Mouse (Mus musculus): ENCODE results near the gene Rasgrp2. TPM values are rescaled to one million over a fixed set of nuclear protein-coding genes. Genes with fewer than 3 reads are reported as not detected.

The Rasgrp2 gene
- polyA plus RNA-seq, 1 experiment from 2014 or later = 89.2 TPM

DNA sequence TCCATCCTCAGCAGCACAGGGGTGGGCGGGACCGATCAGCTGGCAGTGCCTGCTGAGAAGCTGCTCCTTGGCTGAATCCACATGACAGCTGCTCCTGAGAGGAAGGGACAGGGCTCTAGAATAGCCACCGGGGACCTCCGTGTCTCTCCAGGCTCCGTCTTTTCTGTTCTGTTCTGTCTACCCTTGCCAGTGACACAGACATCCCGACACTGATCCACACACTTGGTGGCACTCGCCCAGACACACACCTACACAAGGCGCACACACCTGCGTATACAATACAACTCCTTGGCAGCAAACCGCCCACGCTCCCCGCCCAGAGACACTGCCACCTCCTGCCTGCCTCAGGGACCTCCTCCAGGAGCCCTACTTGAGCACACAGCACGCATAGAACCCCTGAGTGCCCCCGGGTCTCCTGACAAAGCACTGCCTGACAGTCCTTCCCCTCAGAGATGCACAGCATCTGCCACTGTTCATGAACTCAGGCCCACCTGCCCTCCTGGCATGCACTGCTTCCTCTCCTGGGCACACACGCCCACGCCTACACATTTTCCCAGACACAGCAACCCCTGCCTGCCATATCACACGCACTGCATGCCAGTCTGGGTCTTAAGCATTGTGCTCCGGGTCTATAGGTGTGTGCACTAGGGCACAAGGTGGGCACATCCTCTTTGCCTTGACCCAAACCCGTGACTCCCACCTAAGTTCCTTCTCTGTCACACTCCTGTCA lies 21.5 kb downstream of the Rasgrp2 start:
- H3K9ac ChIP-seq = peak overlapping the region; percentile 80
- DNase-seq (ENCODE audit: low spot score) (no peak), ATAC-seq (ENCODE audit: low FRiP score) (no peak)
- no peaks in the 10 kb centered on the region for H3K9me3 ChIP-seq (ENCODE audit: control insufficient read depth, low read length)
- H3K27ac ChIP-seq = 0 out of 2 replicates have a peak overlapping the region, but pooled peaks have one; percentile 7
- peak overlapping the region; percentile 47 for H3K4me3 ChIP-seq (replicated peaks; ENCODE audit: low read length)
- H3K4me1 ChIP-seq (replicated peaks; ENCODE audit: control insufficient read depth, insufficient read depth, low read length) = peaks cover 80% of the 10 kb centered on the region
- no peaks in the 10 kb centered on the region for H3K36me3 ChIP-seq (replicated peaks; ENCODE audit: control insufficient read depth, insufficient read depth)
- H3K27me3 ChIP-seq (ENCODE audit: control insufficient read depth, insufficient read depth, low read length) = no peaks in the 10 kb centered on the region
- peak overlapping the region; percentile 71 for H3K4me2 ChIP-seq (replicated peaks)
- 45% methylated on average over 19 of the region's 19 CpGs for WGBS

DNA sequence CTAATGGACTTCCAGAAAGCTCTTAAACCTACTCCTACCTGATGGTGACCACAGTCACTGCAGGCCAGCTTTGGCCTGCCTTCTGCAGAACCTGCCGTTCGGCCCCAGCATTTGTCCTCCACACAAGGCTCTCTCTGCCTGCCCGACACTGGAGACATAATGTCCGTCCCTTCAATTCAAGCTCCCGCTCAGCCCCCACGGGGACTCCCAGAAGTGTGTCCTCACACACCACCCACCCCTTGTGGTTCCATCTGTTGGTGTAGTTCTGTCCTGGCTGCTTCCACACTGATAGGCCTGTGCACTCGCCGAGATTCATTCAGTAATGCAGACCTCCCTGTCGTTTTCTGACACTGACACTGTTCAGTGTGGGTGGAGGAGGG lies 22.1 kb downstream of the Rasgrp2 start:
- Histone ChIP-seq H3K9ac (peak overlapping the region; percentile 80; the same call in 1 of the 2 replicates), H3K27ac (no peak overlapping the region), H3K36me3 (replicated peaks; ENCODE audit: control insufficient read depth, insufficient read depth) (no peaks in the 10 kb centered on the region), H3K9me3 (ENCODE audit: control insufficient read depth, low read length) (no peaks in the 10 kb centered on the region), H3K4me1 (replicated peaks; ENCODE audit: control insufficient read depth, insufficient read depth, low read length) (peaks cover 79% of the 10 kb centered on the region), H3K4me3 (replicated peaks; ENCODE audit: low read length) (peak overlapping the region; percentile 47; the same call in 1 of the 2 replicates), H3K27me3 (ENCODE audit: control insufficient read depth, insufficient read depth, low read length) (no peaks in the 10 kb centered on the region), H3K4me2 (replicated peaks) (peak overlapping the region; percentile 71)
- no peak for ATAC-seq (ENCODE audit: low FRiP score)
- WGBS = 62% methylated on average over 9 of the region's 9 CpGs
- no peak for DNase-seq (ENCODE audit: low spot score)

DNA sequence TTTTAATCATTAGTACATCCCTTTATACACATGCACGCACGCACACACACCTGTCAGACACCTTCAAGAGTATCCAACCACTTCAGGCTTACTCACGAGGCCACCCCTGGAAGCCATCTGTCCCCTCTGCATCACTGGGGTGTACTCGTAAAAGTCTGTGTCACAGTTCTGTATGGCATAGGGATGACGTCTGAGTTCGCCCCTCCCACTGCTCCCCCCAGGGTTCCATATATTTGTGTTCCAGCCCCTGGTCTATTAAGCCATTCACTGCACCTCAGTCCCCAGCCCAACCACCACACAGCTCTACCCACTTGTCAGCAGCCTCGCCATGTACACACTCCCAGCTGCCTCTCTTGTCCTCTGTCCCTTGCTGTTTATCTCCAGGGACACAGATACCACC lies 22.9 kb downstream of the Rasgrp2 start:
- Histone ChIP-seq H3K4me3 (replicated peaks; ENCODE audit: low read length) (no peak overlapping the region), H3K4me2 (replicated peaks) (no peak overlapping the region), H3K9ac (no peak overlapping the region), H3K27me3 (ENCODE audit: control insufficient read depth, insufficient read depth, low read length) (no peaks in the 10 kb centered on the region), H3K9me3 (ENCODE audit: control insufficient read depth, low read length) (no peaks in the 10 kb centered on the region), H3K4me1 (replicated peaks; ENCODE audit: control insufficient read depth, insufficient read depth, low read length) (peaks cover 76% of the 10 kb centered on the region), H3K27ac (no peak overlapping the region), H3K36me3 (replicated peaks; ENCODE audit: control insufficient read depth, insufficient read depth) (no peaks in the 10 kb centered on the region)
- ATAC-seq (ENCODE audit: low FRiP score) = no peak
- DNase-seq (ENCODE audit: low spot score) = no peak
- WGBS = 65% methylated on average over 7 of the region's 7 CpGs

- Histone ChIP-seq H3K4me1 (replicated peaks; ENCODE audit: control insufficient read depth, insufficient read depth, low read length) (peaks cover 77% of the 10 kb centered on the region), H3K4me3 (replicated peaks; ENCODE audit: low read length) (no peak overlapping the region), H3K4me2 (replicated peaks) (0 out of 2 replicates have a peak overlapping the region, but pooled peaks have one; percentile 4), H3K9me3 (ENCODE audit: control insufficient read depth, low read length) (no peaks in the 10 kb centered on the region), H3K9ac (no peak overlapping the region), H3K36me3 (replicated peaks; ENCODE audit: control insufficient read depth, insufficient read depth) (peaks cover 7% of the 10 kb centered on the region), H3K27me3 (ENCODE audit: control insufficient read depth, insufficient read depth, low read length) (no peaks in the 10 kb centered on the region), H3K27ac (no peak overlapping the region)
- no peak for ATAC-seq (ENCODE audit: low FRiP score)
- WGBS = 81% methylated on average over 16 of the region's 16 CpGs
- no peak for DNase-seq (ENCODE audit: low spot score)
These were observed 24.1 kb downstream of the Rasgrp2 start for GRCm38 (mm10) chr19:6423241-6423640.

GRCm38 (mm10) chr19:6424137-6424881 lies 25.2 kb downstream of the Rasgrp2 start:
- H3K4me1 ChIP-seq (replicated peaks; ENCODE audit: control insufficient read depth, insufficient read depth, low read length) = peaks cover 88% of the 10 kb centered on the region
- H3K27ac ChIP-seq = no peak overlapping the region
- H3K27me3 ChIP-seq (ENCODE audit: control insufficient read depth, insufficient read depth, low read length) = peaks cover 10% of the 10 kb centered on the region
- H3K9ac ChIP-seq = no peak overlapping the region
- H3K36me3 ChIP-seq (replicated peaks; ENCODE audit: control insufficient read depth, insufficient read depth) = peaks cover 17% of the 10 kb centered on the region
- no peak overlapping the region for H3K4me2 ChIP-seq (replicated peaks)
- 62% methylated on average over 8 of the region's 8 CpGs for whole genome bisulfite sequencing
- ATAC-seq (ENCODE audit: low FRiP score) (no peak), DNase-seq (ENCODE audit: low spot score) (no peak)
- no peak overlapping the region for H3K4me3 ChIP-seq (replicated peaks; ENCODE audit: low read length)
- no peaks in the 10 kb centered on the region for H3K9me3 ChIP-seq (ENCODE audit: control insufficient read depth, low read length)

DNA sequence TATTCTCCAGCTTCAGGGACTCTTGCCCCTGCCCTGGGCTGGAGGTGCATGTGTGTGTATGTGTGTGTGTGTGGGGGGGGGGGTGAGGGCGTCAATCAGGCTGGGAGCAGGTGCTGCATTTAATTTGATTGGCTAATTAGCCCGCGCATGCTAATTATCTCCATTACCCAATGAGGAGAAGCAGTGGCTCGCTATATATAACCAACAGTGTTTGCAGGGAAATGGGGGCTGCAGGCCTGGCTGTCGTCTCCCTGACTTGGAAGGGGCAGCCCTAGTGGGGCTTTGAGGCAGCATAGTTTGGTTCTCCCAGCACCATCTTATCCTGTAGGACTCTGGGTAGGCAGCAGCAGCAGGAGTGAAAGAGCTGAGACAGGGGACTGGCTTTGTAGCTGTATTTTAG lies 26.5 kb downstream of the Rasgrp2 start:
- peaks cover 17% of the 10 kb centered on the region for H3K36me3 ChIP-seq (replicated peaks; ENCODE audit: control insufficient read depth, insufficient read depth)
- 21% methylated on average over 5 of the region's 5 CpGs for WGBS
- no peak overlapping the region; the same call in 1 of the 2 replicates for H3K27ac ChIP-seq
- H3K4me1 ChIP-seq (replicated peaks; ENCODE audit: control insufficient read depth, insufficient read depth, low read length) = peaks cover 90% of the 10 kb centered on the region
- H3K9me3 ChIP-seq (ENCODE audit: control insufficient read depth, low read length) = no peaks in the 10 kb centered on the region
- peaks cover 13% of the 10 kb centered on the region for H3K27me3 ChIP-seq (ENCODE audit: control insufficient read depth, insufficient read depth, low read length)
- no peak overlapping the region for H3K4me3 ChIP-seq (replicated peaks; ENCODE audit: low read length)
- no peak for DNase-seq (ENCODE audit: low spot score)
- no peak for ATAC-seq (ENCODE audit: low FRiP score)
- H3K4me2 ChIP-seq (replicated peaks) = no peak overlapping the region
- H3K9ac ChIP-seq = no peak overlapping the region

DNA sequence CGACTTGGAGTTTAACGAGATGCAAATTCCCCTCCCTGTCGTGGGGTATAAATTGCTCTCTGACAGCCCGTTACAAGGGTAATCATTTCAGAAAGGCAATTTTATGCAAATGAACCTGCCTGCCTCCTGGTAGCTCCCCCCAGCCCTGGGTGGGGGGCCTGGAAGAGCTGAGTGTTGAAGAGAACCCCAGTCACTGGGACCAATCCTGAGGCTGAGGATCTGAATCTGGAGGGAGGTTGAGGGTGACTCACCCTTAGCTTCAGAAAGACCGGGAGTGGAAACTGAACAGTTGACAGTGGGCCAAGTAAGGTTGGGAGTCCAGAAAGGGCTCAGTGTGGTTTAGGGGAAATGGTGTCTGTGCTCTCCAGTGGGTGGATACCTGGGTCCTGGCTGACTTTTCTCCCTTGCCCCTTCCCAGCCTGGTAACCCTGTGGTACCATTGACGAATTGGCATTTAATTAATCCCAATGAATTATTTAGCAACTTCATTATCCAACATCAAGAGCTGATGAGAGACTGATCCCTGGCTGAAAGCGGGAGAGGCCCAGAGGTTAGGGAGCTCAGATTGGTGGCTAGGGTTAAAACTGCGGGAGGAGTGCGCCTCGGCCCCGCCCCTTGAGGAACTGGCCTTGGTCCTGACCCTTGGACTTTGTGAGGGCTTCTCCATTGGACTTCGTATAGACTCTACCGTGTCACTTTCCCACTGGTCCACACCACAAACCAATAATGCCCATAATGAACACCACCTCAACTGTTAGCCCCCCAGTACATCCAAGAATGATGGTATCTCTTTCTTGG lies 27.8 kb downstream of the Rasgrp2 start:
- H3K9me3 ChIP-seq (ENCODE audit: control insufficient read depth, low read length) = no peaks in the 10 kb centered on the region
- H3K36me3 ChIP-seq (replicated peaks; ENCODE audit: control insufficient read depth, insufficient read depth) = peaks cover 17% of the 10 kb centered on the region
- no peak for ATAC-seq (ENCODE audit: low FRiP score)
- no peak overlapping the region for H3K9ac ChIP-seq
- peaks cover 87% of the 10 kb centered on the region for H3K4me1 ChIP-seq (replicated peaks; ENCODE audit: control insufficient read depth, insufficient read depth, low read length)
- peaks cover 13% of the 10 kb centered on the region for H3K27me3 ChIP-seq (ENCODE audit: control insufficient read depth, insufficient read depth, low read length)
- no peak overlapping the region for H3K4me3 ChIP-seq (replicated peaks; ENCODE audit: low read length)
- H3K27ac ChIP-seq = 0 out of 2 replicates have a peak overlapping the region, but pooled peaks have one; percentile 41
- DNase-seq (ENCODE audit: low spot score) = no peak
- peak overlapping the region; percentile 53; the same call in 1 of the 2 replicates for H3K4me2 ChIP-seq (replicated peaks)
- 14% methylated on average over 13 of the region's 13 CpGs for WGBS

DNA sequence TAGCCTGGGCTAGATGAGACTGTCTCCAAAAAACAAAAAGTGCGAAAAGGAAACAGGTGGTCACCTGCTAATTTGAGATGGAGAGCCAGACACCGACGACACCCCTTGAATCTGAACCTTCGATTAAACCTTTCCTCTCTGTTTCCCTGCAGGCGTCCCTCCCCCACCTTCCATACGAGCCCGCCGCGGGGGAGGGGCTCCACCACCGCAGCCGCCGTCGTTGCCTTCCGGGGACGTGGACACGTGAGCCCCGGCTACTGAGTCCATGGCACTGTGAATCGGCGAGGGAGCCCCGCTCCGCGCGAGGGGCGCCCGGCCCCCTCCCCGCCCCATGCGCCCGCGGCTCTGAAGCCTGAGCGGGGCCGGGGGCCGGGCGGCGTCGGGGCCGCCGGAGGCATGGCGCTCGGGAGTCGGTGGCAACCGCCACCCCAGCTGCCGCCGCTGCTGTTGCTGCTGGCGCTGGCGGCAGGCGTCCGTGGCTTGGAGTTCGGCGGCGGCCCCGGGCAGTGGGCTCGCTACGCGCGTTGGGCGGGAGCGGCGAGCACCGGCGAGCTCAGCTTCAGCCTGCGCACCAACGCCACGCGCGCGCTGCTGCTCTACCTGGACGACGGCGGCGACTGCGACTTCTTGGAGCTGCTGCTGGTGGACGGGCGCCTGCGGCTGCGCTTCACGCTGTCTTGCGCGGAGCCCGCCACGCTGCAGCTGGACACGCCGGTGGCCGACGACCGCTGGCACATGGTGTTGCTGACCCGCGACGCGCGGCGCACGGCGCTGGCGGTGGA lies 28.7 kb downstream of the Rasgrp2 start:
- peak overlapping the region; percentile 53 for H3K4me2 ChIP-seq (replicated peaks)
- 2% methylated on average over 85 of the region's 94 CpGs for WGBS
- peak overlapping the region; percentile 37 for H3K9ac ChIP-seq
- H3K9me3 ChIP-seq (ENCODE audit: control insufficient read depth, low read length) = no peaks in the 10 kb centered on the region
- ATAC-seq (ENCODE audit: low FRiP score) (no peak), DNase-seq (ENCODE audit: low spot score) (no peak)
- peak overlapping the region; percentile 23 for H3K4me3 ChIP-seq (replicated peaks; ENCODE audit: low read length)
- H3K27ac ChIP-seq = no peak overlapping the region
- H3K36me3 ChIP-seq (replicated peaks; ENCODE audit: control insufficient read depth, insufficient read depth) = peaks cover 17% of the 10 kb centered on the region
- peaks cover 13% of the 10 kb centered on the region for H3K27me3 ChIP-seq (ENCODE audit: control insufficient read depth, insufficient read depth, low read length)
- H3K4me1 ChIP-seq (replicated peaks; ENCODE audit: control insufficient read depth, insufficient read depth, low read length) = peaks cover 77% of the 10 kb centered on the region
